Mouse (Mus musculus) hindbrain, embryonic 16.5 days (tissue): Measurements from ENCODE around the gene Nkx3-2. TPM values are rescaled to one million over a fixed set of nuclear protein-coding genes. Genes with fewer than 3 reads are reported as not detected.

Experiments used
- ATAC-seq: fragments of 200-750 bp; cut with Nextera tagmentation; 2 replicates; pipeline ENCODE4 v1.8.0; 2017; ENCODE audit warnings: moderate TSS enrichment, moderate library complexity
- H3K27ac ChIP-seq: fragments of 300-500 bp; sonication (generic); 2 replicates; pipeline ENCODE4 v1.5.1; 2014; ENCODE audit warnings: low read depth, mild to moderate bottlenecking, control low read depth, low read length, moderate library complexity
- H3K27me3 ChIP-seq: fragments of 300-500 bp; sonication (generic); replicated peaks from 2 replicates; pipeline ENCODE4 v1.6.1; 2014; ENCODE audit warnings: low read length; ENCODE audit not compliant: control insufficient read depth, insufficient read depth
- H3K36me3 ChIP-seq: fragments of 300-500 bp; sonication (generic); 2 replicates; pipeline ENCODE4 v1.6.1; 2014; ENCODE audit warnings: mild to moderate bottlenecking, low read length, moderate library complexity, mixed read lengths; ENCODE audit not compliant: control insufficient read depth, insufficient read depth
- H3K4me1 ChIP-seq: fragments of 300-500 bp; sonication (generic); 2 replicates; pipeline ENCODE4 v1.6.1; 2014; ENCODE audit warnings: low read depth, low read length; ENCODE audit not compliant: control insufficient read depth, insufficient read depth
- H3K4me2 ChIP-seq: fragments of 300-500 bp; sonication (generic); 2 replicates; pipeline ENCODE4 v1.6.1; 2014; ENCODE audit warnings: mild to moderate bottlenecking, low read length, control low read depth, moderate library complexity
- H3K4me3 ChIP-seq: fragments of 300-500 bp; sonication (generic); 2 replicates; pipeline ENCODE4 v1.5.1; 2014; ENCODE audit warnings: mild to moderate bottlenecking, low read length, control low read depth, moderate library complexity
- H3K9ac ChIP-seq: fragments of 300-500 bp; sonication (generic); 2 replicates; pipeline ENCODE4 v1.6.1; 2014; ENCODE audit warnings: low read depth, mild to moderate bottlenecking, control low read depth, low read length, moderate library complexity
- H3K9me3 ChIP-seq: fragments of 300-500 bp; sonication (generic); 2 replicates; pipeline ENCODE4 v1.6.1; 2014; ENCODE audit warnings: mild to moderate bottlenecking, low read length, moderate library complexity; ENCODE audit not compliant: control insufficient read depth
- WGBS: fragments of 180-500 bp; shearing (Covaris S2); extraction: QIAGEN DNeasy Blood & Tissue Kit; methylation state at CpG from one replicate; pipeline ENCODE4 v1.1.7; 2014; 5-methylcytosine and 5-hydroxymethylcytosine counted together
- polyA plus RNA-seq: library from polyadenylated mRNA; unstranded; fragments of >200 nt; fragmentation: Nextera tagmentation; extraction: Ambion mirVana; gene quantifications from 2 replicates; pipeline ENCODE4 v1.2.1, GENCODE M21; 2015

Nkx3-2 gene
- not detected in 2 replicates for polyA plus RNA-seq

GRCm38 (mm10) chr5:41763731-41764721 lies at the start of gene Nkx3-2:
Nkx3-2 (minus strand) TSS chr5:41764501.
- peak within 1 kb of the TSS; percentile 34 for H3K4me3 ChIP-seq
- H3K4me1 ChIP-seq: peaks cover 27% of the 10 kb centered on the region
- ATAC-seq: peak; percentile 34
- no peaks in the 10 kb centered on the region for H3K36me3 ChIP-seq
- no peak within 1 kb of the TSS for H3K9ac ChIP-seq
- H3K27me3 ChIP-seq: peaks cover 40% of the 10 kb centered on the region
- H3K27ac ChIP-seq: no peak within 1 kb of the TSS
- peak within 1 kb of the TSS; percentile 46 for H3K4me2 ChIP-seq
- no peaks in the 10 kb centered on the region for H3K9me3 ChIP-seq
- under 1% methylated on average over 59 of the region's 79 CpGs for WGBS

GRCm38 (mm10) chr5:41812516-41812915 lies 48.2 kb upstream of the Nkx3-2 start:
- H3K9ac ChIP-seq: no peak overlapping the region

GRCm38 (mm10) chr5:41811279-41811678 lies 47.0 kb upstream of the Nkx3-2 start:
- Histone ChIP-seq H3K9ac (no peak overlapping the region), H3K9me3 (no peaks in the 10 kb centered on the region), H3K27me3 (no peaks in the 10 kb centered on the region), H3K4me3 (no peak overlapping the region), H3K4me2 (no peak overlapping the region), H3K27ac (no peak overlapping the region), H3K36me3 (peaks cover 27% of the 10 kb centered on the region), H3K4me1 (no peaks in the 10 kb centered on the region)
- no peak for ATAC-seq
- WGBS: 88% methylated on average over 3 of the region's 3 CpGs

More at GRCm38 (mm10) chr5:41812516-41812915, 48.2 kb upstream of the Nkx3-2 start:
- H3K36me3 ChIP-seq: peaks cover 37% of the 10 kb centered on the region
- H3K4me2 ChIP-seq: no peak overlapping the region
- H3K4me3 ChIP-seq: no peak overlapping the region
- H3K27me3 ChIP-seq: no peaks in the 10 kb centered on the region
- 85% methylated on average over 6 of the region's 6 CpGs for WGBS
- no peak overlapping the region for H3K27ac ChIP-seq
- no peak for ATAC-seq
- H3K4me1 ChIP-seq: no peaks in the 10 kb centered on the region
- no peaks in the 10 kb centered on the region for H3K9me3 ChIP-seq

- Histone ChIP-seq H3K27ac (no peak overlapping the region), H3K4me1 (no peaks in the 10 kb centered on the region), H3K36me3 (peaks cover 15% of the 10 kb centered on the region), H3K9me3 (no peaks in the 10 kb centered on the region), H3K27me3 (no peaks in the 10 kb centered on the region), H3K4me3 (no peak overlapping the region), H3K4me2 (no peak overlapping the region), H3K9ac (no peak overlapping the region)
- no peak for ATAC-seq
- 88% methylated on average over 2 of the region's 2 CpGs for WGBS
Observed at GRCm38 (mm10) chr5:41807383-41807782, 43.1 kb upstream of the Nkx3-2 start.

- H3K36me3 ChIP-seq: peaks cover 11% of the 10 kb centered on the region
Observed at GRCm38 (mm10) chr5:41806176-41806575, 41.9 kb upstream of the Nkx3-2 start.

GRCm38 (mm10) chr5:41805085-41805484 lies 40.8 kb upstream of the Nkx3-2 start:
- Histone ChIP-seq H3K4me2 (no peak overlapping the region), H3K9ac (no peak overlapping the region), H3K9me3 (no peaks in the 10 kb centered on the region), H3K27ac (no peak overlapping the region), H3K4me1 (no peaks in the 10 kb centered on the region), H3K36me3 (peaks cover 14% of the 10 kb centered on the region), H3K27me3 (no peaks in the 10 kb centered on the region), H3K4me3 (no peak overlapping the region)
- WGBS: 93% methylated on average over 2 of the region's 2 CpGs
- ATAC-seq: no peak

More at GRCm38 (mm10) chr5:41806176-41806575, 41.9 kb upstream of the Nkx3-2 start:
- no peak for ATAC-seq
- Histone ChIP-seq H3K4me3 (no peak overlapping the region), H3K27me3 (no peaks in the 10 kb centered on the region), H3K4me2 (no peak overlapping the region), H3K4me1 (no peaks in the 10 kb centered on the region), H3K9me3 (no peaks in the 10 kb centered on the region), H3K27ac (no peak overlapping the region), H3K9ac (no peak overlapping the region)
- WGBS: 92% methylated on average over 5 of the region's 5 CpGs

GRCm38 (mm10) chr5:41804643-41805042 lies 40.3 kb upstream of the Nkx3-2 start:
- Histone ChIP-seq H3K27ac (no peak overlapping the region), H3K27me3 (no peaks in the 10 kb centered on the region), H3K4me2 (no peak overlapping the region), H3K36me3 (peaks cover 16% of the 10 kb centered on the region), H3K9ac (no peak overlapping the region), H3K9me3 (no peaks in the 10 kb centered on the region), H3K4me3 (no peak overlapping the region), H3K4me1 (no peaks in the 10 kb centered on the region)
- ATAC-seq: no peak
- WGBS: 93% methylated on average over 2 of the region's 2 CpGs

GRCm38 (mm10) chr5:41801622-41802021 lies 37.3 kb upstream of the Nkx3-2 start:
- Histone ChIP-seq H3K4me2 (no peak overlapping the region), H3K27ac (no peak overlapping the region), H3K4me3 (no peak overlapping the region), H3K27me3 (no peaks in the 10 kb centered on the region), H3K4me1 (no peaks in the 10 kb centered on the region), H3K9ac (no peak overlapping the region), H3K36me3 (peaks cover 18% of the 10 kb centered on the region), H3K9me3 (no peaks in the 10 kb centered on the region)
- 93% methylated on average over 2 of the region's 2 CpGs for WGBS
- no peak for ATAC-seq

- no peak overlapping the region for H3K4me2 ChIP-seq
- no peak overlapping the region for H3K4me3 ChIP-seq
- no peak overlapping the region for H3K27ac ChIP-seq
- no peaks in the 10 kb centered on the region for H3K27me3 ChIP-seq
- H3K9me3 ChIP-seq: no peaks in the 10 kb centered on the region
- no peak overlapping the region for H3K9ac ChIP-seq
- H3K4me1 ChIP-seq: no peaks in the 10 kb centered on the region
- H3K36me3 ChIP-seq: peaks cover 28% of the 10 kb centered on the region
- no peak for ATAC-seq
Observed at GRCm38 (mm10) chr5:41794434-41794833, 30.1 kb upstream of the Nkx3-2 start.
